9 mouse cellular contexts compared by ENCODE assay signal in genomic region chr4:133196852-133197251, GRCm38 (mm10). TPM values are rescaled to one million over a fixed set of nuclear protein-coding genes. Genes with fewer than 3 reads are reported as not detected.
DNase-seq lines count a peak whose midpoint lies in the region; ATAC-seq and TF ChIP-seq lines count a peak whose summit lies in the region.
"Had no signal": no experiment of that assay in that cellular context is flagged by ENCODE, and none has a peak within 500 bp of the region (broad histone marks: within the 10 kb centered on the region; RNA-seq: fewer than 3 reads in every experiment).

No protein-coding gene starts in this region.

- H3K9ac ChIP-seq in lung, postnatal 0 days (replicated peaks; ENCODE audit: low read depth): no peak overlapping the region

- 69% methylated on average over 7 of the region's 7 CpGs for WGBS in lung, postnatal 0 days
- 38% methylated on average over 7 of the region's 7 CpGs for WGBS in hindbrain, embryonic 10.5 days
- WGBS in midbrain, embryonic 10.5 days: 32% methylated on average over 7 of the region's 7 CpGs
- 61% methylated on average over 7 of the region's 7 CpGs for WGBS in lung, adult 2 months

- no peak for TF ChIP-seq POLR2A in lung, adult 2 months (IDR thresholded peaks at IDR 0.05; ENCODE audit: borderline replicate concordance, extremely low read depth, low read depth, low read length)

- no peaks in the 10 kb centered on the region for H3K27me3 ChIP-seq in lung, postnatal 0 days (replicated peaks; ENCODE audit: insufficient read depth, low read length)
- peaks cover 6% of the 10 kb centered on the region; the same call in 1 of the 2 replicates for H3K27me3 ChIP-seq in hindbrain, embryonic 10.5 days (ENCODE audit: insufficient read depth, poor library complexity, severe bottlenecking)
- H3K27me3 ChIP-seq in midbrain, embryonic 10.5 days (ENCODE audit: low read depth, poor library complexity, severe bottlenecking): no peaks in the 10 kb centered on the region

- DNase-seq in lung, postnatal 0 days (ENCODE audit: low spot score): no peak
- no peak for DNase-seq in lung, postnatal 4 days
- DNase-seq in hindbrain, embryonic 10.5 days (ENCODE audit: low spot score): no peak
- no peak for DNase-seq in midbrain, embryonic 10.5 days (ENCODE audit: low spot score)
- peak; percentile 74 for DNase-seq in thymus, postnatal 25 days
- no peak for DNase-seq in cerebellum, adult 18-20 months
- DNase-seq in lung, adult 2 months: no peak
- DNase-seq in gastrocnemius, postnatal 10 days: no peak
- DNase-seq: heart, adult 18-20 months had no signal

- no peak overlapping the region for H3K4me3 ChIP-seq in lung, postnatal 0 days (ENCODE audit: low read depth, low read length)
- no peak overlapping the region for H3K4me3 ChIP-seq in hindbrain, embryonic 10.5 days
- H3K4me3 ChIP-seq in midbrain, embryonic 10.5 days: no peak overlapping the region
- no peak overlapping the region for H3K4me3 ChIP-seq in lung, adult 2 months (replicated peaks; ENCODE audit: extremely low read depth, low read depth, low read length)

- H3K36me3 ChIP-seq in lung, postnatal 0 days (ENCODE audit: insufficient read depth, low read length): peaks cover 41% of the 10 kb centered on the region
- peaks cover 56% of the 10 kb centered on the region for H3K36me3 ChIP-seq in hindbrain, embryonic 10.5 days
- peaks cover 52% of the 10 kb centered on the region for H3K36me3 ChIP-seq in midbrain, embryonic 10.5 days

- TF ChIP-seq EP300 in lung, postnatal 0 days (IDR thresholded peaks at IDR 0.05): no peak

- ATAC-seq in lung, postnatal 0 days: no peak

- no peak overlapping the region for H3K4me2 ChIP-seq in lung, postnatal 0 days (replicated peaks; ENCODE audit: low read depth, low read length)

- no peaks in the 10 kb centered on the region for H3K9me3 ChIP-seq in lung, postnatal 0 days (ENCODE audit: low read length)
- H3K9me3 ChIP-seq in hindbrain, embryonic 10.5 days: no peaks in the 10 kb centered on the region
- no peaks in the 10 kb centered on the region for H3K9me3 ChIP-seq in midbrain, embryonic 10.5 days (replicated peaks)

- 0 out of 2 replicates have a peak overlapping the region, but pooled peaks have one; percentile 1 for H3K27ac ChIP-seq in lung, postnatal 0 days (ENCODE audit: low read length)
- peak overlapping the region; percentile 78 for H3K27ac ChIP-seq in hindbrain, embryonic 10.5 days
- peak overlapping the region; percentile 82 for H3K27ac ChIP-seq in midbrain, embryonic 10.5 days (replicated peaks)

- TF ChIP-seq CTCF in lung, postnatal 0 days (IDR thresholded peaks at IDR 0.05): no peak
- no peak for TF ChIP-seq CTCF in lung, adult 2 months (IDR thresholded peaks at IDR 0.05; ENCODE audit: insufficient read depth, low read length)

- H3K4me1 ChIP-seq in lung, postnatal 0 days (ENCODE audit: insufficient read depth, low read depth, low read length): peaks cover 16% of the 10 kb centered on the region
- peaks cover 63% of the 10 kb centered on the region for H3K4me1 ChIP-seq in hindbrain, embryonic 10.5 days (replicated peaks)
- H3K4me1 ChIP-seq in midbrain, embryonic 10.5 days: peaks cover 75% of the 10 kb centered on the region
- peaks cover 7% of the 10 kb centered on the region for H3K4me1 ChIP-seq in lung, adult 2 months (ENCODE audit: control insufficient read depth, insufficient read depth, low read length)

RNA-seq across cellular contexts. Expression of gene Cd164l2, which starts 15.1 kb away (rescaled TPM):
- polyA plus RNA-seq in lung, postnatal 0 days (2015; fragmentation: Nextera tagmentation; extraction: Ambion mirVana): 8.7 and 10.3 TPM in 2 replicates
- 1.1 and 2.2 TPM in 2 replicates for polyA plus RNA-seq in hindbrain, embryonic 10.5 days (2016; fragmentation: Nextera tagmentation; extraction: Ambion mirVana)
- polyA plus RNA-seq in midbrain, embryonic 10.5 days (2016; fragmentation: Nextera tagmentation; extraction: Ambion mirVana): 0.99 and 1.7 TPM in 2 replicates
- polyA plus RNA-seq in lung, adult 2 months (2012; rRNA removed): 2.8 and 4.3 TPM in 2 replicates
- not detected for total RNA-seq in gastrocnemius, postnatal 10 days (2021)
- total RNA-seq: heart, adult 18-20 months had no signal

RNA-seq across cellular contexts. Expression of gene Gpr3, which starts 15.5 kb away (rescaled TPM):
- polyA plus RNA-seq in lung, postnatal 0 days (2015; fragmentation: Nextera tagmentation; extraction: Ambion mirVana): not detected in 2 replicates
- 0.32 and 0.35 TPM in 2 replicates for polyA plus RNA-seq in hindbrain, embryonic 10.5 days (2016; fragmentation: Nextera tagmentation; extraction: Ambion mirVana)
- 0.17 and 0.35 TPM in 2 replicates for polyA plus RNA-seq in midbrain, embryonic 10.5 days (2016; fragmentation: Nextera tagmentation; extraction: Ambion mirVana)
- 0.18 and 0.60 TPM in 2 replicates for polyA plus RNA-seq in lung, adult 2 months (2012; rRNA removed)
- total RNA-seq in gastrocnemius, postnatal 10 days (2021): not detected
- total RNA-seq: heart, adult 18-20 months had no signal

RNA-seq across cellular contexts. Expression of gene Map3k6, which starts 43.8 kb away (rescaled TPM):
- polyA plus RNA-seq in lung, postnatal 0 days (2015; fragmentation: Nextera tagmentation; extraction: Ambion mirVana): 7.8 and 18.7 TPM in 2 replicates
- polyA plus RNA-seq in hindbrain, embryonic 10.5 days (2016; fragmentation: Nextera tagmentation; extraction: Ambion mirVana): 1.7 and 1.9 TPM in 2 replicates
- 2.6 and 3.0 TPM in 2 replicates for polyA plus RNA-seq in midbrain, embryonic 10.5 days (2016; fragmentation: Nextera tagmentation; extraction: Ambion mirVana)
- polyA plus RNA-seq in lung, adult 2 months (2012; rRNA removed): 27.9 and 38.2 TPM in 2 replicates
- total RNA-seq in gastrocnemius, postnatal 10 days (2021): 1 to 10 TPM; 2.1 to 5.5 TPM

Comparison
In these comparisons a context has a peak if more than half of its experiments do, and no peak if none do; other contexts are left out.
1. H3K27ac ChIP-seq: peak in every context shown above with its lines; median percentile 82 in midbrain, embryonic 10.5 days; 78 in hindbrain, embryonic 10.5 days; 1 in lung, postnatal 0 days.